Mouse (Mus musculus) CD8-positive naive resting alpha-beta T cell, adult 2 months (primary cell): ENCODE measurements around the gene Tnrc6b.

Source experiments
- DNase-seq, 2 experiments: peaks; one replicate each; pipeline ENCODE4 v3.0.0; 2022; ENCODE audit warnings: low read depth in 2 of 2, low spot score in 2 of 2

The Tnrc6b gene

DNA sequence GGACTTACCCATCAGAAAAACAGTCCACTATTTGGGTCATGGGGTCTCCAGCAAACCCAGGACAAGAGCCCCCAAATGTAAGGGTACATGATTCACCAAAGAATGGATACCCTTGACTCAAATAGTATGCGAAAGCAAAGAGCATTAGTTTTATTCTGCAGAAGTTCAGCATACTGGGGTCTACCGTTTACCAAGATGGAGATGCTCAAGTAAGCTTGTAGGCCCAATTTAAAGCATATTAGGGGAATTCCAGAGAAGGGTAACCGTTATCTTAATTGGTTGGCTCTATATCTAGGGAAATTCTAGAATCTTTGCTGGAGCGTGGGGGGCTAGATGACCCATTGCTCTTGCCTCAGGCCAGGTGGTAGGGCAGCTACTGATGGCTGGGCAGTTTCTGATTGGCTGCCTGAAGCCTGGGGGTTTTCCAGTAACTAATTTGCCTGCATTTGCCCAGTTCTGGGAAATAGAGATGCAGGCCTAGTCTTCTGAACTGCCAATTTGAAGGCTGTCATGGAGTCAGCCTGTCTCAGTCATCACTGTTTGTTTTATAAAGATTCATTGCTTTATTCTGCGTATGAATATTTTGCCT lies 70.2 kb downstream of the Tnrc6b start:
- no peak for DNase-seq

DNA sequence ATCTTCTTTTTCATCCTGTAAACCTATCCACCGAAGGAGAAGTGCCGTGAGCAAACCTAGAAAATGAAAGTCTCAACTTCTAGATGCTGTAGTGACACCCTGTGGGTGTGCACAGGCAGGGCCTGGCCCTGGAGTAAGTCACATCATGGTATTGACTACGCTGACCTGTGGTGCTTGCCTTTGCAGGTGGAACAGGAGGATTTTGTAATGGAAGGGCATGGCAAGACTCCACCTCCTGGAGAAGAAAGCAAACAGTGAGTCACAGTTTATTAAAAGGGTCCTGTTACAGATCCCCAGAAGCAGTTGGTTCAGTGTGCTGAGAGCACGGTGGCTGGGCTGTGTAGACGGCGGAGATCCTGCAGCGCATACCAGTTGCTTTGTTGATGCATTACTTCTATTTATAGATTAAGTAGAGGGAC lies 73.4 kb downstream of the Tnrc6b start:
- DNase-seq = peak in 1 of 2 experiments; percentile 9

DNA sequence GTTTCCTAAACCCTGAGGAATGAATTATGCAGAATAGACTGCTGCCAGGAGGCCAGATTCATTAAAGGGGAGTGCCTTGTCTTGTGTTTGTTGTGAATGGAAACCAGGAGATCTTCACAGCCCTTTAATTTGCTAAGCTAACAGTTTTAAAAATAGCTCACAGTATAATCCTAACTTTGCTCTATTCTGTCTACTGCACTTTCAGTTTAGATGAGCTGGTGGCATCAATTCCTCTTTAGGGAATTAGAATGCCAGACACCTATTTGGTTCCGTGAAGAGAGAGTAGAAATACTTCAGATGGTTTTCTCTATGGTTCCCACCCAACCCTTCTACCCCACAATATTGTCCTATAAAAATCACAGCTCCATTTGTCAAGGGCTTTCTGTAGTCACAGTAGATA lies 74.6 kb downstream of the Tnrc6b start:
- no peak for DNase-seq

DNA sequence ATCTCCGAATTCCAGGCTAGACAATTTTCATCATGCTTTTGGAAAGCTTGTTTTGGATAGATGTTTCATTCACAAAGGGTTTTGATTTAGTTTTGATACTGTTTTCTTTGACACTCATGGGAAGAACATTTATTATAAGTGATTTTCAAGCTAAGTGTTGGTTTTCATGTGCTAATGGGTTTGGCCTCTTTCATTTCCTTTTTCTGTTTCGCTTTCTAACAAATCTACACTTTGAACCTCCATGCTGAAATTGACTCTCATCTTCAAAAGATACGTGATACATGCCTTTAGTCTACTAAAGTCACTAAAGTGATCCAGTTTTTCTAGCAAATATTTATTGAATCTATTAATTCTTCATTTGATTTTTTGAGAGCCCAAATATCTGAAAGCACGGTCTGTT lies 76.6 kb downstream of the Tnrc6b start:
- no peak for DNase-seq

DNA sequence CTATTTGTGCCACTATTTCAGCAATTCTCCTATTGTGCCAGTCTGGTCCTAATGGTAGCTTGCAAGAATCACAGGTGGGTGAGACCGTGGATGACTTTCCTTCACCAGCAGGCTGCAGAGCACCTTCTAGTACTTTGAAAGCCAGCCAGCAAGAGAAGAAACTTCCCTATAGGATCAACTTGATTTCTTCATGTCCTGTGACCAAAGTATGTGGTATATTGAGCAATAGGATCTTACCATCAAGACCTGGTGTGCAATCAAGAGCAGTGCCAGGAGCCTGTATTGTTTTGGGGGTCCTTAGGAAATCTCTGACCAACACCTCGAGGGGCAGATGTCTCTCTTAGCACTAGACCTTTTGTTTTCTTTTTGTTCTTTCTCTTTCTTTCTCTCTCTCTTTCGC lies 81.4 kb downstream of the Tnrc6b start:
- no peak for DNase-seq

DNA sequence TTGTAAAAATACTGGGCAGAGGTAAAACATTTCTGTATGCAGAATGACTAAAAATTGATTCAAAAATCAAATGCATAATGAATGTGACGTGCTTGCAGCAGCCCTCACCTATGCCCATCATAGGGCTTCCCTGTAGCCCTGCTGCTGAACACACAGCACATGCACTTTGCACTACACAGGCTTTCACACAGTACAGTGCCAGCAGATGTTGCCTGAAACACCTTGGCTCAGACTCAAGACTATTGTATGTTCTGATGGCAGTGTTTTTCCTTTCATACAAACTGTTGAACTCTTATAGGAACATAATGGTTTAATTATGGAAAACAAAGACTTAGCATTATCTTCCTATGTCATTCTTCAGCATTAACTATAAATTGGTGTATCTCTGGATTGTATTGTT lies 84.0 kb downstream of the Tnrc6b start:
- no peak for DNase-seq

DNA sequence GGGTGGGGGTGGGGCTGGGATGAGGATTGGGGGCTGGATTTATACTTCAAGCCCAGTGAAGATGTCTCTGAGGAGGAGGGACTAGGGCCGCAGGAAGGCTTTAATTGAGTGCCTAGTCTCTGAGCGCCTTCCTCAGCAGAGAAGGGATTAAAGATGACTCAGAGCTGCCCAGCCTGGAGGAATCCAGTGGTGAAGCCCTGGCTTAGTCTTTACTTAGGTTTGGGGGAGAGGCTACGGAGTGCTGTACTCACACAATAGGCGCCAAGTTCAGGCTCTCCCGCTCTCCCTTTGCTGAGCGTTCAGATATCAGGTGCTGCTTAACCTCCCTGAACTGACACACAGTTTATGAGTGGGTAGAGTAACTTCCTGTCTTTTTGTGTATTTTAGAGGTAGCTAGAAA lies 86.6 kb downstream of the Tnrc6b start:
- DNase-seq = peak; percentile 34 to 39

DNA sequence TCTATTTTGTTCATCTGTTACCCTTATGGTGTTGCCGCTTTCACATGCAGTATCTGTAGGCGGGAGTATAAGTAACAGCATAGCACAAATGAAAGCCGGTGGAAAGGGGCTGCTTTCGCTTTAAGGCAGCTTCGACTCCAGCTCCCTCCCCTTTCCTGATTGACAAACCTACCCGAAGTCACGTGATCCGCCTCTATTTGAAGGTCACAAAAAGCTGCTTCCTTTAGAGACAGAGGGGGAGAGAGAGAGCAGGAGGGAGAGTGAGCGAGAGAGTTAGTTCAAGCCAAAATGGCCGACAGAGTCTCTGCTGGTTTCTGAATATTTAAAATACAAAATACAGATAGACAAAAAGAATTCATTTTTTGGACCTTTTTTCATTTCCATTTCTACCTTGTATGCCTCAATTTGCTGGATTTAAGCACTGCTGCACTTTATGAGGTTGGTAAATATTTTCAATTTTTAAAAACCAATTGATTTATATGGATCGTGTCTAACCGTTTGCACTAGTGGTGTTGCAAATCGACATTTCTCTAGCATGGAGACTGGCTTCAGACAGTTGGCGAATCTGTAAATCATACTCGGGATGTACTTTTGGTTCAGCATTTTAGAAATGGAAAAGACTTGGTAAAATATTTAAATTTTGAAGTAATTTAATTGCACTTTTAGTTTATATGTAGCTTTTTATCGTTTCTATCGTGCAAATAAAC lies 87.4 kb downstream of the Tnrc6b start:
- peak; percentile 87 to 88 for DNase-seq

DNA sequence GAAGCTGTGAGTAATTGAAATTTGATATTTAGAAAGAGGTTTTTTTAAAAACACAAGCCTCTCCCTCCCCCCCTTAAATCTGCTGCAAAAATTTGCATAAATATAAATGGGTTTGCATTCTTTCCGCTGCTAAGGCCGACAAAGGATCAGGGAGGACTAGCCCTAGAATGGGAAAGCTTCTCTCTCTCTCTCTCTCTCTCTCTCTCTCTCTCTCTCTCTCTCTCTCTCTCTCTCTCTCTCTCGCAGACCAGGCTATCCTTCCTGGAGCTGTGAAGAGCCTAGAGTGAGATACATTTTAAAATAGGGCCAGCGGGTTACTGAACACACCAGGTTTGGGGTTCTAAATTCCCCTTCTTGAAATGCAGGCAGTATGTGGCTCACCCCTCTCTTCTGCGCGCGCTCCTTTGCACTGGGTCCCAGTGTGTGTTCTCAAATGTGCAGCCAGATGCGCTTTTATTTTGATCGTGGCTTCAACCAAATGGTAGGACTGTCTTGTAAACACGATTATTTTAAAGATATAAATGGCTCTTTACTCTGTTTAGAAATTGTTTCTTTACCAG lies 88.0 kb downstream of the Tnrc6b start:
- DNase-seq = peak; percentile 11 to 31

DNA sequence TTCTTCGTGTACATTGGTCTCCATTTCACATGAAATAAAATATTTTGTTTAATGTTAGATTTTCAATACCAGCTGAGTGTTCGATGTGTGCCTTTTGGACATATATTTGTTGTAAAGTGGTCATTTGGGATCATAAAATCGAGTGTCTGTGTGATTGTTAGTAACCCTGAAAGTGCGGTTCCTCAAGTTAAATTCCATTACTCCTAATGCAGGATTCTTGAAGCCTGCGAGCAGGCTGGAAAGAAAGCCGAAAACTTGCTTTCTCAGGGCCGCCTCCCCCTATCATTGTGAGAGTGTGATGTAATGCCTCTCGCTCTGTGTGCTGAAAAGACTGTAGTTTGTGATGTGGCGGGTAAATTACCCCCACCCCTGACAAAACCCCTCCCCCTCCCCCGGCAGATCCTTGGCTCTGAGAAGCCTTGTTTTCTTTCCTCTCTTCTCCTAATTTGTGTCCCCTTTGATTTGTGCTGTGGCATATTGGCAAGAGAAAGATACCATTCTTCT lies 88.6 kb downstream of the Tnrc6b start:
- peak; percentile 14 to 33 for DNase-seq

DNA sequence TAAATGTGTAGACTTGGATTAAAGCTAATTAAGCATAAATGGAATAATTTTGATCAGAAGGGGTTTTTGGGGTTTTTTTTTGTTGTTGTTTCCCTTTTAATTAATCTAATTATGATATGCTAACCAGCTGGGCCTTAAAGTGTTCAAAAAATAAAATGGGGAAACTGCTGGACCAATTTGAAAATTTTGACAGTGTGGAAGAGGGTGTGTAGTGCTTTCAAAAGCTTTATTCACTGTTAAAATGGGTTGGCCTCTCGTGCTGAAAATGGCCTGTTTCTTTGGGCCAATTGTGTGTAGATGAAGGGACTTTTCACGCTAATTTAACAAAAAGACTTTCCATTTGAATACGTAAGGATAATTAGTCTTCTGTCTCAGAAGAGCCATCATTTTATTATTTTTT lies 89.1 kb downstream of the Tnrc6b start:
- no peak for DNase-seq

DNA sequence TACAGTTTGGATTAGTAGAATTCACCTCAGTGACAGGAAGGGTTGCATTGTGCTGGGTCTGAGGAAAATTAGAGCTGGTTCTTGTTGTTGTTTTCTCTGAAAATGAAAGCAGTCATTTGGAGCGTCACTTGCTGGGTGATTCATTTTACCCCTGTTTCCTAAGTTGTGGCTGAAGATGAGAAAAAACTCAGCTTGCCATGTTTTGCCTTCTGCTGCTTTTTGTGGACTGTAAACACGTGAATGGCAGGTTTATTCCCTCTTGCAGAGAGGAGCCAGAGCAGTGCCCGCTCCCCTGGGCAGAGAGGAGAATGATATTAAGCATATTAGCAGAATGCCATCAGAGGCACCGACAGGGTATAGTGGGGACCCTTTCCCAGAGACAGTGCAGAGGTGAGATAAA lies 89.7 kb downstream of the Tnrc6b start:
- peak; percentile 32 to 48 for DNase-seq

DNA sequence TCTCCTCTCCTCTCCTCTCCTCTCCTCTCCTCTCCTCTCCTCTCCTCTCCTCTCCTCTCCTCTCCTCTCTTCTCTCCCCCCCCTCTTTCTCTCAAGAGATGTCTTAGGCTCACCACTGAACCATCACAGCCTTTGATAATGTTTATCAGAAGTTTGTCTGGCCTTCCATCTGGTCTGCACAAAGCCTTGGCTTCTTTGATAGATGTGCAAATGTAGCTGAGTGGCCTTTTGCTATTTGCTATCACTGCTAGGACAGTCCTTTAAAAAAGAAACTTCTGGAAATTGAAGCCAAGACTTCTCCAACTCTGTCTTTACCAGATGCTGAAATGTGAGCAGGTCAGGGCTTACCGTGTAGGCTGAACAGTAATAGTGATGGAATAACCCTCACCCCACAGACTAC lies 90.5 kb downstream of the Tnrc6b start:
- no peak for DNase-seq

DNA sequence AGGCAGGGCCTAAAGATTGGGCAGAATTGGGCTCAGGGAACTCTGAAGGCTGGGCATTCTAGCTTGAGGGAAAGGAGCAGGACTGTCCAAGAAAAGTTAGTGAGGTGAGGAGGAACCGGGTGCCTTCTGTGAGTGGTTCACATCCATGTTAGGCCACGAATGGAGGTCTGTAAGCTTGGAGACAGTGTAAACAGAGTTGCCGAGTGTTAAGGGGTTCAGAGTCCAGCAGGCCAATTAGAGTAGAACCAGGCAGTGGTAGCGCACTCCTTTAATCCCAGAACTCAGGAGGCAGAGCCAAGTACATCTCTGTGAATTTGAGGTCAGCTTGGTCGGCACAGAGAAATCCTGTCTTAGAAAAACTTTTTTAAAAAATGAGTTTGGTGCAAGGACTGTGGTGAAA lies 96.0 kb downstream of the Tnrc6b start:
- no peak for DNase-seq

DNA sequence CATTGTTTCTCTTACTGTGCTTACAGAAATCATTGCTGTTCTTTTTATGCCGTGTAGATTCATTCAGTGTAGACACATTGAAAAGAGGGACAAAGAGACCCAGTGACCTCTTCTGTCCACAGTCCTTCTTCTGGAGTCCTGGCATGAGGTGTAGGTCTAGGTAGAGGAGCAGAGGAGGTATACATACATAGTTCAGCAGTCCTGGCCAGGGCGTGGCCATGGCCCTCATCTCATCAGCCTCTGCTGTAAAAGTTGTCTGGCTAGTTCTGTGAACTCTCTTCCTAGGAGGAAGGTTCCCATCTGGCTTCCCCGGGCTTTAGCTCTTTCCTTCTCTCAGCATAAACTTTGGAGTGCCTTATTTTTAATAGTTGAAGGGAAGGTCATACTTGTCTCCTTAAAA lies 99.1 kb downstream of the Tnrc6b start:
- DNase-seq = no peak

DNA sequence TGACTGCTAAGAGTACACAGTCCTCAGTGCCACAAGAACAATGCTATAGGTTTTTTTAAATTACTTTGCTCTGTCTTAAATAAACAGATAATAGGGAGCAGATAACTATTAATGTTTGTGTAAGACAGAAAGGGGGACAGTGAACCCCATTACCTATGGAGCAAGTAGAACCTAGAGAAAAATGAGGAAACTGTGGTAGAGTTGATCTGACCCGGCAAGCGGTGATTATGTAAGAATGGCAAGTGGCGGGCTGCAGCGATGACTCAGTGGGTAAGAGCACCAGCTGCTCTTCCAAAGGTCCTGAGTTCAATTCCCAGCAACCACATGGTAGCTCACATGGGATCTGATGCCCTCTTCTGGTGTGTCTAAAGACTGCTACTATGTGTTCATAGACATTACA lies 101.7 kb downstream of the Tnrc6b start:
- DNase-seq = no peak

DNA sequence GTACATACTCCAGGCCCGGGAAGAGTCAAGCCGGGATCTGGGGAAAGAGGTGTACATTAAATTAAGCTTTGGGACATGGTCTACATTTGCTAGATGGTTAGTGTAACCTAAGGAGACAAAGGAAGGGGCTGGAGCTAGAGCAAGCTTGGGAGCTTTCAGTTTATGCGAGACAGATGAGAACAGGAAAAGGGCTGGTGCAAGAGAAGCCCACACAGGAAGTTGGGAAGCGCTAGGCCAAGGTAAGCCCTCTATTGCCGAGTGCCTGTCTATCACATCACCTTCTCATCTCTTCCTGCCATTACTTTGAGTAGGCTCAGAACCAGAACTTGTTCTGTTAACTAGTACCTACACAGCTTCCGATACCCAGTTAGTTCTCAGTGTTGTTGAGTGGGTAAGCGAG lies 103.7 kb downstream of the Tnrc6b start:
- DNase-seq = peak; percentile 30 to 33

DNA sequence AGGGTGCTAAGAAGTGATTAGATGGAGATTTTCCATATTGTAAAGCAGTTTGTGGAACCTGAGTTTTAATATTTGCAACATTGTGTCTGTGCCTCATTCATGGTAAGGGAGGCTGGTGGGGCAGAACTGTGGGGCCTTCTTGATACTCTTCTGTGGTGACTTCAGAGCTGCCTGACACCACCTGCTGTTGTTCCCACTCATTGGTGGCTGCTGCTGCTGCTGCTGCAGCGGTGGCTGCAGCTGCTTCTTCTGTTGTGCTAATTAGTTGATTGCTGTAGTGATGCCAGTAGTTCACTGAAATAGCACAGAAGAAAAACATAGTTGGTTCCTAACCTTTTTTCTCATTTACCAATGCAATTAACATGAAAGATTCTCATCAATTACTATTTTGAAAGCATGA lies 111.2 kb downstream of the Tnrc6b start:
- DNase-seq = no peak

DNA sequence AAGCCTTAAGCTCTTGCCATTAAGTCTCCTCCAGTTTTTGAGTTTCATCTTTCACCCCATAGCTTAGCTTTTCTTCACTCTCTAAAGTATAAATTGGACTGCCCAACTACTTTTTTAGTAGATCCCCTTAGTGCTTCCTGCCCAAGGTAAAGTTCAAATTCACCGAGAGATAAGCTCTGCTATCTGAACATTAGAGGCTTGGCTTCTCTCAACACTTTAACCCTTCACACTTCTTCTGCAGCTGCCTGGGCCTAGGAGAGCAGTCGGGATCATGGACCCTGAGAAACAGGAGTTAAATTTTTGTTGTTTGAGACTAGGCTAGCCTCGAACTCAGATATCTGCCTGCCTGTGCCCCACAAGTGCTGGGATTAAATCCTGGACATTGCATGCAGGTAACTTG lies 120.1 kb downstream of the Tnrc6b start:
- no peak for DNase-seq

DNA sequence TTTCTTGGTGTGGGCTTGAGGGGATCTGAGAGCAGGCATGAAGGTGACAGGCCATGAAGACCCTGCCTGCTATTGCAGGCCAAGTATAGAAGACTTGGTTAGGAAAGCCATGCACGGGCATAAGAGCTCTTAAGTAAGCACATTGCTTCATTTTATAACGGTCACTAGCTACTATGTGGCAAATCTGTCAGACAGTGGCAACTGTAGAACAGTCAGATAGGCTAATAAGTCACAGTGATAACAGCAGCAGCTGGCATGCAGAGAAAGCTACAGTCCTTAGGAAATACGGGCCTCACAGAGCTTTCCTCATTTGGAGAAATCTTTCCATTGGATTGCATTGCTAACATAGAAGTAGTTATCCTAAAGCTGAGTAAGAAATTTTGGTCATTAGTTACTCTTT lies 121.7 kb downstream of the Tnrc6b start:
- DNase-seq = no peak

DNA sequence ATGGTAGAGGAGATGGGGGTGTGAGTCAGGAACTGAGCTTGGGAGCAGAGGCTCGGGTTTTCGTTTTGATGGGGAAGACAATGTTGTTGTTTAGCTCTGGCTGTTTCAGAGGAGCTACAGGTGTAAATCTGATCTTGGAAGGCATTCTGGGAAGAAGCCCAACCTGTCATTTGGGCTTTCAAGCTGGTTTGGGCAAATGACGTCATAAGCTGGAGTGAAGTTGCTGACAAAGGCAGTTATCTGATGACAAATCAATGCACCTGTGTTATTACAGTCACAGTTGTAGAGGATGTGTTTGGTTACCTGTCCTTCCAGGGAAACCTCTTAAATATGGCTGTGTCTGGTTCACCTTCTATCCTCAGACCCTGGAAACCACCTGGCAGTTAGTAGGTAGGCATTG lies 125.1 kb downstream of the Tnrc6b start:
- DNase-seq = no peak

DNA sequence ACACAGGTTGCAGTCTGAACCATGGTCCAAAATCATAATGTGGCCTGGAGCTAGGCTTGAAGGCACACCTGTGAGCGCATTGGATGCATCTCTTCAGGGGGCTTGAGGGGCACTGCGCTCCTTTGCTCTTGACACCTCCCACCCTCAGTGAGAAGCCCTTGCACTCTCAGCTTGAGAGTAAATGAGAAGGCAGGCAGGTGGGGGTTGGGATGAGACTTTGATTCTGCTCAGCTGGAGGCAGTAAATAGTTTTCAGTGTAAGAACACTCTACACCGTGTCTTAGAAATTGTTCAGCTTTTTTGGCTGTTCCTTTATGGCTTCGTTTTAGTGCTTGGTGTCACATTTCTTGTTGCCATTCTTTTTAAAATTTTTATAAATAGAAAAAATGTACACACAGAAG lies 127.7 kb downstream of the Tnrc6b start:
- no peak for DNase-seq
